Mouse (Mus musculus): Measurements from ENCODE around the gene Upk3b.
"Not testable (repeated sequence)": the region's sequence is repeated elsewhere in the genome, so short reads cannot be mapped to it uniquely, and the experiment has no call there.

Upk3b gene

GRCm38 (mm10) chr5:136035285-136035684 is 3.0 kb upstream of the Upk3b start:
- DNase-seq, result no peak

- no peak for DNase-seq
These were observed 1.6 kb upstream of the Upk3b start for GRCm38 (mm10) chr5:136036667-136037066.

- DNase-seq, result no peak
These were observed 1.9 kb downstream of the Upk3b start for GRCm38 (mm10) chr5:136040210-136040609.

GRCm38 (mm10) chr5:136041260-136041659 is 3.0 kb downstream of the Upk3b start:
- no peak for DNase-seq

GRCm38 (mm10) chr5:136041666-136042065 is 3.4 kb downstream of the Upk3b start:
- DNase-seq, result no peak

- DNase-seq, result no peak
These were observed 6.6 kb downstream of the Upk3b start for GRCm38 (mm10) chr5:136044865-136045264.

- DNase-seq, result peak; percentile 42
These were observed 7.1 kb downstream of the Upk3b start for GRCm38 (mm10) chr5:136045408-136045807.

GRCm38 (mm10) chr5:136045987-136046386 is 7.7 kb downstream of the Upk3b start:
- peak; percentile 89 for DNase-seq

GRCm38 (mm10) chr5:136048541-136048940 is 10.2 kb downstream of the Upk3b start:
- not testable (repeated sequence) for DNase-seq

GRCm38 (mm10) chr5:136049926-136050325 is 11.6 kb downstream of the Upk3b start:
- DNase-seq, result no peak

- DNase-seq, result peak; percentile 91
These were observed 13.2 kb downstream of the Upk3b start for GRCm38 (mm10) chr5:136051231-136052085.

- peak; percentile 67 for DNase-seq
These were observed 14.8 kb downstream of the Upk3b start for GRCm38 (mm10) chr5:136052861-136053655.

GRCm38 (mm10) chr5:136054301-136055077 is 16.2 kb downstream of the Upk3b start, which contains the start of gene Upk3bl:
Gene Upk3bl (plus strand): TSS chr5:136054492.
- no peak for DNase-seq

GRCm38 (mm10) chr5:136056062-136056461 is 17.8 kb downstream of the Upk3b start:
- DNase-seq, result no peak

GRCm38 (mm10) chr5:136057085-136057484 is 18.8 kb downstream of the Upk3b start:
- no peak for DNase-seq

- DNase-seq, result peak; percentile 88
These were observed 23.3 kb downstream of the Upk3b start for GRCm38 (mm10) chr5:136061567-136061966.

- no peak for DNase-seq
These were observed 25.6 kb downstream of the Upk3b start for GRCm38 (mm10) chr5:136063920-136064319.

GRCm38 (mm10) chr5:136066404-136067148 is 28.3 kb downstream of the Upk3b start:
- DNase-seq, result not testable (repeated sequence)

- no peak for DNase-seq
These were observed 31.1 kb downstream of the Upk3b start for GRCm38 (mm10) chr5:136069411-136069810.

- DNase-seq, result no peak
These were observed 34.8 kb downstream of the Upk3b start for GRCm38 (mm10) chr5:136073051-136073450.

GRCm38 (mm10) chr5:136073526-136073925 is 35.2 kb downstream of the Upk3b start:
- no peak for DNase-seq

- DNase-seq, result no peak
These were observed 36.8 kb downstream of the Upk3b start for GRCm38 (mm10) chr5:136075076-136075475.
